Mouse (Mus musculus): ENCODE results near the gene Osbpl7. TPM values are rescaled to one million over a fixed set of nuclear protein-coding genes. Genes with fewer than 3 reads are reported as not detected.

Gene Osbpl7
- polyA plus RNA-seq, 1 experiment from 2014 or later, result 10.8 TPM

GRCm38 (mm10) chr11:97044902-97045301, 5.5 kb upstream of the Osbpl7 start:
- no peaks in the 10 kb centered on the region for H3K27me3 ChIP-seq
- no peak overlapping the region for H3K9ac ChIP-seq (replicated peaks)
- no peaks in the 10 kb centered on the region for H3K9me3 ChIP-seq
- no peak overlapping the region for H3K4me3 ChIP-seq
- ATAC-seq (ENCODE audit: low FRiP score, low read depth), result no peak
- no peak overlapping the region for H3K27ac ChIP-seq (replicated peaks)
- 95% methylated on average over 8 of the region's 8 CpGs for WGBS
- peaks cover 43% of the 10 kb centered on the region for H3K36me3 ChIP-seq
- peaks cover 16% of the 10 kb centered on the region for H3K4me1 ChIP-seq
- no peak overlapping the region for H3K4me2 ChIP-seq (replicated peaks)

GRCm38 (mm10) chr11:97045861-97046260, 4.6 kb upstream of the Osbpl7 start:
- H3K36me3 ChIP-seq, result peaks cover 43% of the 10 kb centered on the region
- no peak overlapping the region for H3K4me2 ChIP-seq (replicated peaks)
- H3K27ac ChIP-seq (replicated peaks), result no peak overlapping the region
- peaks cover 22% of the 10 kb centered on the region for H3K4me1 ChIP-seq
- no peak overlapping the region for H3K9ac ChIP-seq (replicated peaks)
- 80% methylated on average over 7 of the region's 7 CpGs for WGBS
- no peak overlapping the region for H3K4me3 ChIP-seq
- no peak for ATAC-seq (ENCODE audit: low FRiP score, low read depth)
- H3K9me3 ChIP-seq, result no peaks in the 10 kb centered on the region
- H3K27me3 ChIP-seq, result no peaks in the 10 kb centered on the region

- H3K4me2 ChIP-seq (replicated peaks), result no peak overlapping the region
- no peak for ATAC-seq (ENCODE audit: low FRiP score, low read depth)
- H3K4me3 ChIP-seq, result no peak overlapping the region
- H3K36me3 ChIP-seq, result peaks cover 47% of the 10 kb centered on the region
- no peak overlapping the region for H3K27ac ChIP-seq (replicated peaks)
- no peaks in the 10 kb centered on the region for H3K27me3 ChIP-seq
- peaks cover 23% of the 10 kb centered on the region for H3K4me1 ChIP-seq
- no peaks in the 10 kb centered on the region for H3K9me3 ChIP-seq
- 86% methylated on average over 8 of the region's 8 CpGs for WGBS
- no peak overlapping the region for H3K9ac ChIP-seq (replicated peaks)
Measured at GRCm38 (mm10) chr11:97048090-97048650, 2.3 kb upstream of the Osbpl7 start.

GRCm38 (mm10) chr11:97049492-97050085, 839 bp upstream of the Osbpl7 start:
- no peak for ATAC-seq (ENCODE audit: low FRiP score, low read depth)
- H3K4me2 ChIP-seq (replicated peaks), result no peak overlapping the region
- H3K27me3 ChIP-seq, result no peaks in the 10 kb centered on the region
- no peaks in the 10 kb centered on the region for H3K9me3 ChIP-seq
- no peak overlapping the region for H3K9ac ChIP-seq (replicated peaks)
- H3K4me1 ChIP-seq, result peaks cover 23% of the 10 kb centered on the region
- no peak overlapping the region for H3K27ac ChIP-seq (replicated peaks)
- H3K4me3 ChIP-seq, result no peak overlapping the region
- H3K36me3 ChIP-seq, result peaks cover 41% of the 10 kb centered on the region
- WGBS, result 81% methylated on average over 6 of the region's 6 CpGs

- peak overlapping the region; percentile 73 for H3K4me3 ChIP-seq
- peak overlapping the region; percentile 86 for H3K9ac ChIP-seq (replicated peaks)
- H3K27ac ChIP-seq (replicated peaks), result peak overlapping the region; percentile 15; the same call in 1 of the 2 replicates
- 29% methylated on average over 13 of the region's 13 CpGs for WGBS
- peaks cover 23% of the 10 kb centered on the region for H3K4me1 ChIP-seq
- no peaks in the 10 kb centered on the region for H3K27me3 ChIP-seq
- H3K9me3 ChIP-seq, result no peaks in the 10 kb centered on the region
- 0 out of 2 replicates have a peak, but pooled peaks have one; percentile 30 for ATAC-seq (ENCODE audit: low FRiP score, low read depth)
- H3K4me2 ChIP-seq (replicated peaks), result peak overlapping the region; percentile 95
- H3K36me3 ChIP-seq, result peaks cover 48% of the 10 kb centered on the region
Measured at GRCm38 (mm10) chr11:97050944-97051586, 637 bp downstream of the Osbpl7 start.

- peaks cover 53% of the 10 kb centered on the region for H3K36me3 ChIP-seq
- peak overlapping the region; percentile 95; the same call in 1 of the 2 replicates for H3K4me2 ChIP-seq (replicated peaks)
- no peaks in the 10 kb centered on the region for H3K9me3 ChIP-seq
- H3K4me3 ChIP-seq, result peak overlapping the region; percentile 73; the same call in 1 of the 2 replicates
- no peaks in the 10 kb centered on the region for H3K27me3 ChIP-seq
- no peak overlapping the region for H3K9ac ChIP-seq (replicated peaks)
- H3K27ac ChIP-seq (replicated peaks), result no peak overlapping the region
- 30% methylated on average over 11 of the region's 11 CpGs for WGBS
- peaks cover 23% of the 10 kb centered on the region for H3K4me1 ChIP-seq
- no peak for ATAC-seq (ENCODE audit: low FRiP score, low read depth)
Measured at GRCm38 (mm10) chr11:97052219-97052646, 1.8 kb downstream of the Osbpl7 start.

- 38% methylated on average over 9 of the region's 9 CpGs for WGBS
- H3K4me3 ChIP-seq, result no peak overlapping the region
- H3K9ac ChIP-seq (replicated peaks), result no peak overlapping the region
- H3K4me1 ChIP-seq, result peaks cover 14% of the 10 kb centered on the region; the same call in 1 of the 2 replicates
- H3K9me3 ChIP-seq, result no peaks in the 10 kb centered on the region
- peak overlapping the region; percentile 67 for H3K27ac ChIP-seq (replicated peaks)
- 0 out of 2 replicates have a peak overlapping the region, but pooled peaks have one; percentile 1 for H3K4me2 ChIP-seq (replicated peaks)
- 0 out of 2 replicates have a peak, but pooled peaks have one; percentile 62 for ATAC-seq (ENCODE audit: low FRiP score, low read depth)
- no peaks in the 10 kb centered on the region for H3K27me3 ChIP-seq
- peaks cover 43% of the 10 kb centered on the region for H3K36me3 ChIP-seq
Measured at GRCm38 (mm10) chr11:97063274-97063920, 13.0 kb downstream of the Osbpl7 start.

- Histone ChIP-seq H3K36me3 (peaks cover 43% of the 10 kb centered on the region), H3K4me1 (peaks cover 14% of the 10 kb centered on the region; the same call in 1 of the 2 replicates), H3K27ac (replicated peaks) (peak overlapping the region; percentile 67), H3K27me3 (no peaks in the 10 kb centered on the region), H3K9ac (replicated peaks) (no peak overlapping the region), H3K4me3 (no peak overlapping the region), H3K9me3 (no peaks in the 10 kb centered on the region), H3K4me2 (replicated peaks) (0 out of 2 replicates have a peak overlapping the region, but pooled peaks have one; percentile 1)
- 84% methylated on average over 3 of the region's 3 CpGs for WGBS
- no peak for ATAC-seq (ENCODE audit: low FRiP score, low read depth)
Measured at GRCm38 (mm10) chr11:97063921-97064295, 13.5 kb downstream of the Osbpl7 start.

GRCm38 (mm10) chr11:97065538-97066295, 15.3 kb downstream of the Osbpl7 start:
- Histone ChIP-seq H3K9me3 (no peaks in the 10 kb centered on the region), H3K9ac (replicated peaks) (no peak overlapping the region), H3K4me1 (peaks cover 14% of the 10 kb centered on the region; the same call in 1 of the 2 replicates), H3K36me3 (peaks cover 35% of the 10 kb centered on the region), H3K4me2 (replicated peaks) (no peak overlapping the region), H3K27me3 (no peaks in the 10 kb centered on the region), H3K4me3 (no peak overlapping the region), H3K27ac (replicated peaks) (no peak overlapping the region)
- no peak for ATAC-seq (ENCODE audit: low FRiP score, low read depth)
- WGBS, result 88% methylated on average over 12 of the region's 12 CpGs

GRCm38 (mm10) chr11:97066656-97067360, 16.4 kb downstream of the Osbpl7 start:
- WGBS, result 42% methylated on average over 22 of the region's 22 CpGs
- Histone ChIP-seq H3K4me1 (peaks cover 14% of the 10 kb centered on the region; the same call in 1 of the 2 replicates), H3K27me3 (no peaks in the 10 kb centered on the region), H3K4me2 (replicated peaks) (no peak overlapping the region), H3K9ac (replicated peaks) (no peak overlapping the region), H3K4me3 (no peak overlapping the region), H3K9me3 (no peaks in the 10 kb centered on the region), H3K36me3 (peaks cover 25% of the 10 kb centered on the region), H3K27ac (replicated peaks) (no peak overlapping the region)
- no peak for ATAC-seq (ENCODE audit: low FRiP score, low read depth)

- H3K36me3 ChIP-seq, result peaks cover 25% of the 10 kb centered on the region
- no peaks in the 10 kb centered on the region for H3K9me3 ChIP-seq
- H3K27me3 ChIP-seq, result no peaks in the 10 kb centered on the region
- no peaks in the 10 kb centered on the region for H3K4me1 ChIP-seq
- no peak overlapping the region for H3K9ac ChIP-seq (replicated peaks)
- no peak for ATAC-seq (ENCODE audit: low FRiP score, low read depth)
- no peak overlapping the region for H3K27ac ChIP-seq (replicated peaks)
- H3K4me2 ChIP-seq (replicated peaks), result no peak overlapping the region
- WGBS, result 76% methylated on average over 1 of the region's 1 CpGs
- no peak overlapping the region for H3K4me3 ChIP-seq
Measured at GRCm38 (mm10) chr11:97069333-97069732, 18.9 kb downstream of the Osbpl7 start.

Measured in midbrain, embryonic 12.5 days (tissue).